Mouse (Mus musculus) left cerebral cortex, postnatal 36 days (tissue): ENCODE results near the gene Myf6. TPM values are rescaled to one million over a fixed set of nuclear protein-coding genes. Genes with fewer than 3 reads are reported as not detected.

Experiments
- DNase-seq, 2 experiments: peaks; one replicate each; pipeline ENCODE4 v3.0.0; 2021 to 2022; ENCODE audit warnings: low spot score in 2 of 2, mixed read lengths in 1 of 2
- intact Hi-C: fragments of 180-260 bp; cut with DNase I; formaldehyde crosslinking; loops from one replicate; pipeline ENCODE4 v1.15.1; 2025
- total RNA-seq, 2 experiments: library from RNA; stranded (reverse); gene quantifications; 2 replicates each; pipeline ENCODE4 v1.2.3; 2021

The Myf6 gene
- not detected for total RNA-seq

- no peak for DNase-seq
- intact Hi-C loops: no loop called here
Observed at GRCm38 (mm10) chr10:107494568-107494967, at the start of gene Myf6. TSS of gene Myf6 (minus strand) at chr10:107494737.

GRCm38 (mm10) chr10:107543026-107543425 is 48.5 kb upstream of the Myf6 start:
- DNase-seq: no peak
- intact Hi-C loops: no loop called here

- intact Hi-C loops: no loop called here
- no peak for DNase-seq
Observed at GRCm38 (mm10) chr10:107528758-107529157, 34.2 kb upstream of the Myf6 start.

- intact Hi-C loops: no loop called here
- DNase-seq: no peak
Observed at GRCm38 (mm10) chr10:107519216-107519615, 24.7 kb upstream of the Myf6 start.

GRCm38 (mm10) chr10:107516641-107517040 is 22.1 kb upstream of the Myf6 start:
- intact Hi-C loops: no loop called here
- no peak for DNase-seq

- intact Hi-C loops: no loop called here
- no peak for DNase-seq
Observed at GRCm38 (mm10) chr10:107514735-107515134, 20.2 kb upstream of the Myf6 start.

GRCm38 (mm10) chr10:107506397-107506796 is 11.9 kb upstream of the Myf6 start:
- intact Hi-C loops: no loop called here
- no peak for DNase-seq

GRCm38 (mm10) chr10:107503430-107503829 is 8.9 kb upstream of the Myf6 start:
- no peak for DNase-seq
- intact Hi-C loops: no loop called here

GRCm38 (mm10) chr10:107502193-107502592 is 7.7 kb upstream of the Myf6 start:
- intact Hi-C loops: no loop called here
- no peak for DNase-seq

GRCm38 (mm10) chr10:107499656-107500055 is 5.1 kb upstream of the Myf6 start:
- peak; percentile 45 to 52 for DNase-seq
- intact Hi-C loops: no loop called here

GRCm38 (mm10) chr10:107496402-107496801 is 1.9 kb upstream of the Myf6 start:
- DNase-seq: no peak

GRCm38 (mm10) chr10:107493580-107494474 is 710 bp downstream of the Myf6 start:
- no peak for DNase-seq
- intact Hi-C loops: no loop called here

More at GRCm38 (mm10) chr10:107496402-107496801, 1.9 kb upstream of the Myf6 start:
- intact Hi-C loops: no loop called here

- intact Hi-C loops: no loop called here
- DNase-seq: peak; percentile 18 to 26
Observed at GRCm38 (mm10) chr10:107492867-107493579, 1.5 kb downstream of the Myf6 start.

GRCm38 (mm10) chr10:107488654-107489315 is 5.8 kb downstream of the Myf6 start:
- intact Hi-C loops: no loop called here

GRCm38 (mm10) chr10:107486770-107487169 is 7.8 kb downstream of the Myf6 start:
- intact Hi-C loops: no loop called here

More at GRCm38 (mm10) chr10:107488654-107489315, 5.8 kb downstream of the Myf6 start:
- no peak for DNase-seq

GRCm38 (mm10) chr10:107485870-107486269 is 8.7 kb downstream of the Myf6 start, which contains the start of gene Myf5:
TSS of gene Myf5 (minus strand) at chr10:107486134.
- intact Hi-C loops: no loop called here
- no peak for DNase-seq

More at GRCm38 (mm10) chr10:107486770-107487169, 7.8 kb downstream of the Myf6 start:
- no peak for DNase-seq

- intact Hi-C loops: no loop called here
- no peak for DNase-seq
Observed at GRCm38 (mm10) chr10:107484050-107484449, 10.5 kb downstream of the Myf6 start.

- DNase-seq: no peak
- intact Hi-C loops: no loop called here
Observed at GRCm38 (mm10) chr10:107473497-107473896, 21.0 kb downstream of the Myf6 start.

GRCm38 (mm10) chr10:107471712-107472111 is 22.8 kb downstream of the Myf6 start:
- intact Hi-C loops: no loop called here
- DNase-seq: no peak

- no peak for DNase-seq
- intact Hi-C loops: no loop called here
Observed at GRCm38 (mm10) chr10:107467819-107468218, 26.7 kb downstream of the Myf6 start.
